Comparison of ENCODE assay signal across 9 mouse cellular contexts in the genomic region with DNA sequence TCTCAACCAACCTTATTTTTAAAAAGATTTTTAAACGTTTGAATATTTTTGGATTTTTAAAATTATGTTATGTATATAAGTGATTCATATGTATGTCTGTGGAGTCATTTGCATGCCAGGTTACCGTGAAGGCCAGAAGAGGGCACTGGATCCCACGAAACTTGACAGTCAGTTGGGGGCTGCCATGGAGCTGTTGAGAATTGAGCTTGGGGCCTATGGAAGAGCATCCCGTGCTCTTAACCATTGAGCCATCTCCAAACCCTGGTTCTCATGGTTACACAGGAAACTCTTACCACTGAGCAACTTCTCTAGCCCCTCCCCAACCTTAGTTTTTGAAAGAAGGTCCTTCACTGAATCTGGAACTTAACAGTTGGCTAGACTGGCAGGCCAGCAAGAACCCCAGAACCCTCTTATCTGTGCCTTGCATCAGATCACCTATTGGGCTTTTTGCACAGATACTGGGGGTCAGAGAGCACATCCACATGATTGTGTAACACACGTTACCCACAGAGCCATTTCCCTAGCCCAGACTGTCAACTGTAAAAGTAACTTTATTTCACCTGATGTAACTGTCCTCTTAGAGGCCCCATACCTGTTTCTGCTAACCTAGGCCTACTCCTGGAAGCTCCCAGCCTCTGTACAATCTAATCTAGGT. TPM values are rescaled to one million over a fixed set of nuclear protein-coding genes. Genes with fewer than 3 reads are reported as not detected.
DNase-seq lines count a peak whose midpoint lies in the region; ATAC-seq and TF ChIP-seq lines count a peak whose summit lies in the region.
"Had no signal": no experiment of that assay in that cellular context is flagged by ENCODE, and none has a peak within 500 bp of the region (broad histone marks: within the 10 kb centered on the region; RNA-seq: fewer than 3 reads in every experiment).

No protein-coding gene starts in this region.

- H3K4me2 ChIP-seq in intestine, embryonic 15.5 days (replicated peaks): no peak overlapping the region
- H3K4me2 ChIP-seq in intestine, embryonic 16.5 days (ENCODE audit: low read depth, low read length): no peak overlapping the region
- no peak overlapping the region for H3K4me2 ChIP-seq in forebrain, embryonic 12.5 days

- peak; percentile 31 for TF ChIP-seq CTCF in ES-Bruce4 (IDR thresholded peaks at IDR 0.05; ENCODE audit: low read depth, low read length)

- TF ChIP-seq POLR2A in ES-Bruce4 (IDR thresholded peaks at IDR 0.05; ENCODE audit: insufficient read depth, low read length): no peak

- H3K27ac ChIP-seq in intestine, embryonic 15.5 days: no peak overlapping the region
- H3K27ac ChIP-seq in intestine, embryonic 16.5 days (ENCODE audit: low read length): no peak overlapping the region
- H3K27ac ChIP-seq in ES-Bruce4 (ENCODE audit: insufficient read depth, low read length): no peak overlapping the region
- no peak overlapping the region for H3K27ac ChIP-seq in forebrain, embryonic 12.5 days

- no peaks in the 10 kb centered on the region for H3K4me1 ChIP-seq in intestine, embryonic 15.5 days (replicated peaks)
- no peaks in the 10 kb centered on the region for H3K4me1 ChIP-seq in intestine, embryonic 16.5 days (ENCODE audit: control insufficient read depth, insufficient read depth, low read length)
- H3K4me1 ChIP-seq in ES-Bruce4 (ENCODE audit: control insufficient read depth, insufficient read depth, low read length): no peaks in the 10 kb centered on the region
- no peaks in the 10 kb centered on the region for H3K4me1 ChIP-seq in forebrain, embryonic 12.5 days

- no peak for TF ChIP-seq EP300 in ES-Bruce4 (IDR thresholded peaks at IDR 0.05; ENCODE audit: insufficient read depth, low read depth, low read length)

- peak; percentile 32 for DNase-seq in 3T3-L1 (ENCODE audit: low read depth, low spot score)
- DNase-seq in lung, postnatal 36 days: peak; percentile 17
- DNase-seq: gastrocnemius, postnatal 10 days; right cerebral cortex, postnatal 25 days had no signal

- no peak overlapping the region for H3K4me3 ChIP-seq in intestine, embryonic 15.5 days (replicated peaks)
- no peak overlapping the region for H3K4me3 ChIP-seq in intestine, embryonic 16.5 days (ENCODE audit: low read length)
- H3K4me3 ChIP-seq in ES-Bruce4 (ENCODE audit: low read depth, low read length): no peak overlapping the region
- no peak overlapping the region for H3K4me3 ChIP-seq in forebrain, embryonic 12.5 days (replicated peaks)

- peak; percentile 28; the same call in 1 of the 2 replicates for ATAC-seq in intestine, embryonic 15.5 days
- ATAC-seq in intestine, embryonic 16.5 days: no peak
- ATAC-seq in frontal cortex, adult (ENCODE audit: low TSS enrichment): no peak
- ATAC-seq in forebrain, embryonic 12.5 days (ENCODE audit: low FRiP score): no peak

- 53% methylated on average over 5 of the region's 5 CpGs for WGBS in intestine, embryonic 15.5 days
- 50% methylated on average over 5 of the region's 5 CpGs for WGBS in intestine, embryonic 16.5 days
- WGBS in forebrain, embryonic 12.5 days: 48% methylated on average over 5 of the region's 5 CpGs

- H3K27me3 ChIP-seq in intestine, embryonic 15.5 days (replicated peaks): no peaks in the 10 kb centered on the region
- no peaks in the 10 kb centered on the region for H3K27me3 ChIP-seq in intestine, embryonic 16.5 days (replicated peaks; ENCODE audit: control insufficient read depth, insufficient read depth, low read length)
- no peaks in the 10 kb centered on the region for H3K27me3 ChIP-seq in ES-Bruce4 (ENCODE audit: control insufficient read depth, insufficient read depth, low read length, poor library complexity, severe bottlenecking)
- H3K27me3 ChIP-seq in forebrain, embryonic 12.5 days: no peaks in the 10 kb centered on the region

- no peak overlapping the region for H3K9ac ChIP-seq in intestine, embryonic 15.5 days
- H3K9ac ChIP-seq in intestine, embryonic 16.5 days (ENCODE audit: low read depth, low read length): no peak overlapping the region
- no peak overlapping the region for H3K9ac ChIP-seq in ES-Bruce4 (ENCODE audit: low read depth, poor library complexity, severe bottlenecking)
- H3K9ac ChIP-seq in forebrain, embryonic 12.5 days: no peak overlapping the region

- no peaks in the 10 kb centered on the region for H3K36me3 ChIP-seq in intestine, embryonic 15.5 days
- H3K36me3 ChIP-seq in intestine, embryonic 16.5 days (ENCODE audit: control insufficient read depth, insufficient read depth, low read length): no peaks in the 10 kb centered on the region
- no peaks in the 10 kb centered on the region for H3K36me3 ChIP-seq in ES-Bruce4 (ENCODE audit: control insufficient read depth, insufficient read depth, low read length, poor library complexity, severe bottlenecking)
- no peaks in the 10 kb centered on the region for H3K36me3 ChIP-seq in forebrain, embryonic 12.5 days (replicated peaks)

- no peaks in the 10 kb centered on the region for H3K9me3 ChIP-seq in intestine, embryonic 15.5 days
- H3K9me3 ChIP-seq in intestine, embryonic 16.5 days (ENCODE audit: control insufficient read depth, low read length): no peaks in the 10 kb centered on the region
- no peaks in the 10 kb centered on the region for H3K9me3 ChIP-seq in ES-Bruce4 (replicated peaks; ENCODE audit: control insufficient read depth, insufficient read depth, low read length, poor library complexity, severe bottlenecking)
- no peaks in the 10 kb centered on the region for H3K9me3 ChIP-seq in forebrain, embryonic 12.5 days

RNA-seq across cellular contexts. Expression of gene Dpy30, which starts 1.2 kb away (rescaled TPM):
- 257 and 282 TPM in 2 replicates for polyA plus RNA-seq in intestine, embryonic 15.5 days (2015; fragmentation: Nextera tagmentation; extraction: Ambion mirVana)
- polyA plus RNA-seq in intestine, embryonic 16.5 days (2015; fragmentation: Nextera tagmentation; extraction: Ambion mirVana): 216 and 246 TPM in 2 replicates
- polyA plus RNA-seq in ES-Bruce4 (2011; ENCODE audit: insufficient read depth, insufficient read length, low read depth, missing spikeins): 244 and 257 TPM in 2 replicates
- polyA plus RNA-seq in forebrain, embryonic 12.5 days (2016; fragmentation: Nextera tagmentation; extraction: Ambion mirVana): 252 and 269 TPM in 2 replicates

RNA-seq across cellular contexts. Expression of gene Spast, which starts 16.3 kb away (rescaled TPM):
- polyA plus RNA-seq in intestine, embryonic 15.5 days (2015; fragmentation: Nextera tagmentation; extraction: Ambion mirVana): 12.4 and 15.0 TPM in 2 replicates
- polyA plus RNA-seq in intestine, embryonic 16.5 days (2015; fragmentation: Nextera tagmentation; extraction: Ambion mirVana): 8.5 and 8.8 TPM in 2 replicates
- 30.1 and 30.6 TPM in 2 replicates for polyA plus RNA-seq in ES-Bruce4 (2011; ENCODE audit: insufficient read depth, insufficient read length, low read depth, missing spikeins)
- polyA plus RNA-seq in forebrain, embryonic 12.5 days (2016; fragmentation: Nextera tagmentation; extraction: Ambion mirVana): 28.5 and 39.7 TPM in 2 replicates

RNA-seq across cellular contexts. Expression of gene Memo1, which starts 27.2 kb away (rescaled TPM):
- polyA plus RNA-seq in intestine, embryonic 15.5 days (2015; fragmentation: Nextera tagmentation; extraction: Ambion mirVana): 73.1 and 75.9 TPM in 2 replicates
- 63.6 and 70.2 TPM in 2 replicates for polyA plus RNA-seq in intestine, embryonic 16.5 days (2015; fragmentation: Nextera tagmentation; extraction: Ambion mirVana)
- polyA plus RNA-seq in ES-Bruce4 (2011; ENCODE audit: insufficient read depth, insufficient read length, low read depth, missing spikeins): 72.7 and 74.6 TPM in 2 replicates
- 71.1 and 77.4 TPM in 2 replicates for polyA plus RNA-seq in forebrain, embryonic 12.5 days (2016; fragmentation: Nextera tagmentation; extraction: Ambion mirVana)
